Mouse (Mus musculus) lung, postnatal 0 days (tissue): Measurements from ENCODE around the gene Xpnpep3.

Experiments used
- CTCF ChIP-seq: IDR thresholded peaks from 2 replicates; pipeline ENCODE4 v1.5.1; 2016; ENCODE audit warnings: antibody characterized with exemption, mild to moderate bottlenecking
- EP300 ChIP-seq: IDR thresholded peaks from 2 replicates; pipeline ENCODE4 v1.6.1; 2016; ENCODE audit warnings: antibody characterized with exemption, mild to moderate bottlenecking, control low read depth

DNA sequence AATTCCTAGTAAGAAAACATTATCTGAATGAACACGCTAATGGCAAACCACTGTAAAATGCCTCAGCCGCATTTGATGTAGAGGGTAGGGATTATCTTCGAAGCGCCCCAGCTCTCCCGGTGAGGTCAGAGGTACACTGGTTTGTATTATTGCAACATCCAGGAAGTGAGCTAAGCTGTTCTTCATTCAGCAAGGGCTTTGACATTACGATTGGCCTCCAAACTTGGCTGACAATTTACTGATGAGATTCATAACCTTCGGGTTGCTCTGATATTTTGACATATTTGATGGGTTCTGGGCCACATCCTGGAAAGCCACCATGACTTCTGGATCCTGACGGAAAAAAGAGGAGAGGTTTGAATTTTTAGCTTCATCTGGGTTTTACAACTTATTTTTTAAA, 34.7 kb upstream of the Xpnpep3 start:
- TF ChIP-seq EP300 (no peak), CTCF (no peak)
